ENCODE assay signal across 8 mouse cellular contexts in the genomic region with DNA sequence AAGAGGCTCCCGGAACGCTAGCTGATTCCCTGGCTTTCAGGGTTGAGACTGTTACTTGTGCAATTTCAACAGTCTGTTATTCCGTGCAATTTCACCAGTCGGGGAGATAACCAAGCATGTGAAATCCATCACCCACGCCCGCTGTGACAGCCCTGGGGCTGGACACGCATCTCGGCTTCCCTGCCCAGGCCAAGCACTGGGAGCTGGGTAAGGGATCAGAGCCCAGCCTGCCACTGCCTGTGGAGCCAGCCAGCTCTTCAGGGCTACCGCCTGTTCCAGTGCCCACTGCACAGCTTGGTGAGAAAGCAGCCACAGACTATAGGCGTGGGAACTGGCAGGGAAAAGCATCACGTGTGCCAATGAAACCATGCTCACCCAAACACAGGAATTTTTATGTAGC.
A peak's percentile ranks its signal among the peaks of the same experiment; 100 is the strongest.
DNase-seq lines count a peak whose midpoint lies in the region; ATAC-seq lines count a peak whose summit lies in the region.

No protein-coding gene starts in this region.

- peak; percentile 61 for ATAC-seq in forebrain, embryonic 14.5 days
- ATAC-seq in forebrain, embryonic 12.5 days (ENCODE audit: low FRiP score) = no peak
- peak; percentile 53 for ATAC-seq in forebrain, embryonic 16.5 days
- ATAC-seq in midbrain, embryonic 14.5 days (ENCODE audit: low FRiP score, low TSS enrichment) = no peak
- no peak for ATAC-seq in kidney, embryonic 14.5 days (ENCODE audit: low FRiP score, low TSS enrichment)

- H3K4me1 ChIP-seq in forebrain, embryonic 14.5 days (ENCODE audit: control insufficient read depth, insufficient read depth, low read length) = peaks cover 44% of the 10 kb centered on the region
- H3K4me1 ChIP-seq in forebrain, embryonic 12.5 days = peaks cover 30% of the 10 kb centered on the region
- H3K4me1 ChIP-seq in forebrain, embryonic 16.5 days (replicated peaks; ENCODE audit: control insufficient read depth, insufficient read depth, low read length) = peaks cover 53% of the 10 kb centered on the region
- peaks cover 19% of the 10 kb centered on the region for H3K4me1 ChIP-seq in midbrain, embryonic 14.5 days (ENCODE audit: control insufficient read depth, insufficient read depth, low read length)
- no peaks in the 10 kb centered on the region for H3K4me1 ChIP-seq in kidney, embryonic 14.5 days (ENCODE audit: control insufficient read depth, insufficient read depth, low read length)

- 61% methylated on average over 11 of the region's 11 CpGs for WGBS in forebrain, embryonic 14.5 days
- WGBS in forebrain, embryonic 12.5 days = 84% methylated on average over 11 of the region's 11 CpGs
- 35% methylated on average over 11 of the region's 11 CpGs for WGBS in forebrain, embryonic 16.5 days
- 66% methylated on average over 11 of the region's 11 CpGs for whole genome bisulfite sequencing in midbrain, embryonic 14.5 days
- WGBS in kidney, embryonic 14.5 days = 75% methylated on average over 11 of the region's 11 CpGs

- no peak overlapping the region for H3K4me2 ChIP-seq in forebrain, embryonic 14.5 days (ENCODE audit: low read length)
- H3K4me2 ChIP-seq in forebrain, embryonic 12.5 days = no peak overlapping the region
- peak overlapping the region; percentile 6; the same call in 1 of the 2 replicates for H3K4me2 ChIP-seq in forebrain, embryonic 16.5 days (ENCODE audit: low read length)
- no peak overlapping the region for H3K4me2 ChIP-seq in midbrain, embryonic 14.5 days (ENCODE audit: low read length)
- H3K4me2 ChIP-seq in kidney, embryonic 14.5 days (replicated peaks; ENCODE audit: low read depth, low read length) = no peak overlapping the region

- H3K9me3 ChIP-seq in forebrain, embryonic 14.5 days (replicated peaks; ENCODE audit: control insufficient read depth, low read length) = no peaks in the 10 kb centered on the region
- H3K9me3 ChIP-seq in forebrain, embryonic 12.5 days = no peaks in the 10 kb centered on the region
- no peaks in the 10 kb centered on the region for H3K9me3 ChIP-seq in forebrain, embryonic 16.5 days (ENCODE audit: control insufficient read depth, low read length)
- H3K9me3 ChIP-seq in midbrain, embryonic 14.5 days (ENCODE audit: control insufficient read depth, low read length) = no peaks in the 10 kb centered on the region
- no peaks in the 10 kb centered on the region for H3K9me3 ChIP-seq in kidney, embryonic 14.5 days (ENCODE audit: control insufficient read depth, low read length)

- H3K27me3 ChIP-seq in forebrain, embryonic 14.5 days (replicated peaks; ENCODE audit: control insufficient read depth, insufficient read depth, low read length) = no peaks in the 10 kb centered on the region
- no peaks in the 10 kb centered on the region for H3K27me3 ChIP-seq in forebrain, embryonic 12.5 days
- H3K27me3 ChIP-seq in forebrain, embryonic 16.5 days (replicated peaks; ENCODE audit: control insufficient read depth, insufficient read depth, low read length) = no peaks in the 10 kb centered on the region
- H3K27me3 ChIP-seq in midbrain, embryonic 14.5 days (ENCODE audit: control insufficient read depth, insufficient read depth, low read length) = no peaks in the 10 kb centered on the region
- no peaks in the 10 kb centered on the region for H3K27me3 ChIP-seq in kidney, embryonic 14.5 days (ENCODE audit: control insufficient read depth, insufficient read depth, low read length)

- peak overlapping the region; percentile 41 for H3K27ac ChIP-seq in forebrain, embryonic 14.5 days (ENCODE audit: low read depth, low read length)
- no peak overlapping the region for H3K27ac ChIP-seq in forebrain, embryonic 12.5 days
- peak overlapping the region; percentile 38; the same call in 1 of the 2 replicates for H3K27ac ChIP-seq in forebrain, embryonic 16.5 days (ENCODE audit: low read length)
- peak overlapping the region; percentile 9; the same call in 1 of the 2 replicates for H3K27ac ChIP-seq in midbrain, embryonic 14.5 days (replicated peaks; ENCODE audit: low read depth, low read length)
- no peak overlapping the region for H3K27ac ChIP-seq in kidney, embryonic 14.5 days (ENCODE audit: low read depth, low read length)

- H3K9ac ChIP-seq in forebrain, embryonic 14.5 days (ENCODE audit: low read length) = no peak overlapping the region
- no peak overlapping the region for H3K9ac ChIP-seq in forebrain, embryonic 12.5 days
- no peak overlapping the region for H3K9ac ChIP-seq in forebrain, embryonic 16.5 days (replicated peaks; ENCODE audit: low read depth, low read length)
- no peak overlapping the region for H3K9ac ChIP-seq in midbrain, embryonic 14.5 days (replicated peaks; ENCODE audit: low read length)
- no peak overlapping the region for H3K9ac ChIP-seq in kidney, embryonic 14.5 days (ENCODE audit: low read depth, low read length)

- H3K36me3 ChIP-seq in forebrain, embryonic 14.5 days (ENCODE audit: control insufficient read depth, insufficient read depth, low read length) = peaks cover 13% of the 10 kb centered on the region
- peaks cover 13% of the 10 kb centered on the region for H3K36me3 ChIP-seq in forebrain, embryonic 12.5 days (replicated peaks)
- no peaks in the 10 kb centered on the region for H3K36me3 ChIP-seq in forebrain, embryonic 16.5 days (ENCODE audit: control insufficient read depth, insufficient read depth)
- no peaks in the 10 kb centered on the region; the same call in 1 of the 2 replicates for H3K36me3 ChIP-seq in midbrain, embryonic 14.5 days (ENCODE audit: control insufficient read depth, insufficient read depth, low read length)
- H3K36me3 ChIP-seq in kidney, embryonic 14.5 days (ENCODE audit: control insufficient read depth, insufficient read depth, low read length) = peaks cover 3% of the 10 kb centered on the region; the same call in 1 of the 2 replicates

- peak; percentile 76 for DNase-seq in forebrain, embryonic 14.5 days (ENCODE audit: low spot score)
- DNase-seq in layer of hippocampus, postnatal 14 days (ENCODE audit: low spot score in 2 of 2) = peak; percentile 52 to 70
- peak; percentile 64 for DNase-seq in midbrain, embryonic 14.5 days
- no peak for DNase-seq in ovary, postnatal 14 days (ENCODE audit: low spot score)
- DNase-seq in adrenal gland, adult 2 months = no peak

- H3K4me3 ChIP-seq in forebrain, embryonic 14.5 days (ENCODE audit: low read depth, low read length) = no peak overlapping the region
- no peak overlapping the region for H3K4me3 ChIP-seq in forebrain, embryonic 12.5 days (replicated peaks)
- no peak overlapping the region for H3K4me3 ChIP-seq in forebrain, embryonic 16.5 days (replicated peaks; ENCODE audit: low read length)
- no peak overlapping the region for H3K4me3 ChIP-seq in midbrain, embryonic 14.5 days (replicated peaks; ENCODE audit: low read depth, low read length)
- no peak overlapping the region for H3K4me3 ChIP-seq in kidney, embryonic 14.5 days (ENCODE audit: low read length)

Comparison
In these comparisons a context has a peak if more than half of its experiments do, and no peak if none do; other contexts are left out.
1. ATAC-seq: peak in forebrain, embryonic 14.5 days (single experiment) and forebrain, embryonic 16.5 days (single experiment); none in forebrain, embryonic 12.5 days (single experiment), midbrain, embryonic 14.5 days (single experiment) and kidney, embryonic 14.5 days (single experiment).
2. H3K27ac ChIP-seq: peak in forebrain, embryonic 14.5 days (single experiment), forebrain, embryonic 16.5 days (single experiment) and midbrain, embryonic 14.5 days (single experiment); none in forebrain, embryonic 12.5 days (single experiment) and kidney, embryonic 14.5 days (single experiment).
3. DNase-seq: peak in forebrain, embryonic 14.5 days (single experiment), layer of hippocampus, postnatal 14 days (2 of 2) and midbrain, embryonic 14.5 days (single experiment); none in ovary, postnatal 14 days (single experiment) and adrenal gland, adult 2 months (single experiment).